Mouse (Mus musculus) ES-Bruce4 (cell line): ENCODE data around the gene Gm8909.
"Not testable (repeated sequence)": the region's sequence is repeated elsewhere in the genome, so short reads cannot be mapped to it uniquely, and the experiment has no call there.

Experiments used
- CTCF ChIP-seq: IDR thresholded peaks from one replicate; pipeline ENCODE4 v1.8.1; 2011; ENCODE audit warnings: low read depth, low read length
- EP300 ChIP-seq: IDR thresholded peaks from 2 replicates; pipeline ENCODE4 v1.6.1; 2011; ENCODE audit warnings: low read depth, low read length; ENCODE audit not compliant: insufficient read depth
- POLR2A ChIP-seq: IDR thresholded peaks from one replicate; pipeline ENCODE4 v1.8.1; 2011; ENCODE audit warnings: low read length; ENCODE audit not compliant: insufficient read depth

DNA sequence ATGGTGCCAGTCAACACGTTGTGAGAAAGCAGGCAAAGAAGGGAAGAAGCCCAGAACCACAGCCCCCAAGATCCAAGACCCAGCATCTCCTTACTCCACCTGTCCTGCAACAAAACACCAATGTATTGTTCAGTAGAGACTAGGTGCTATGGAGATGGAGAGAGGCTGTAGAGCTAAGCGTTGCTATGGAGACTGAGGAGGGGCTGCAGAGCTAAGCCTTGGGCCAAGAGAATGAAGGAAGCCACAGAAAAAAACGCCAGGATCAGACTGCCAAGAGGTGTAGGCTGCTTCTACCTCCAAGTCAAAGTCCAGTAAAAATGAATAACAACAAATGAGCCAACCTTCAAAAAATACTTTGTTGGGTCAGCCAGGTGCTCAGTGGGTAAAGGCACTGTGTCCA lies 51.8 kb downstream of the Gm8909 start:
- not testable (repeated sequence) for TF ChIP-seq EP300, CTCF, POLR2A
